Mouse (Mus musculus) embryonic facial prominence, embryonic 11.5 days (tissue): Measurements from ENCODE around the gene Olfr556. TPM values are rescaled to one million over a fixed set of nuclear protein-coding genes. Genes with fewer than 3 reads are reported as not detected.

Experiments
- ATAC-seq: fragments of 200-750 bp; cut with Nextera tagmentation; replicated peaks from 2 replicates; pipeline ENCODE4 v1.8.0; 2017; ENCODE audit warnings: low read depth; ENCODE audit not compliant: insufficient number of reproducible peaks, low FRiP score, low TSS enrichment
- DNase-seq: peaks from one replicate; pipeline ENCODE4 v3.0.0-alpha.2; 2015; ENCODE audit warnings: low spot score
- H3K27ac ChIP-seq: fragments of 300-500 bp; sonication (generic); replicated peaks from 2 replicates; pipeline ENCODE4 v1.5.1; 2014; ENCODE audit warnings: mild to moderate bottlenecking, low read depth, low read length, control low read depth
- H3K27me3 ChIP-seq: fragments of 300-500 bp; sonication (generic); 2 replicates; pipeline ENCODE4 v1.6.1; 2014; ENCODE audit warnings: mild to moderate bottlenecking, low read length, moderate library complexity, mixed read lengths; ENCODE audit not compliant: control insufficient read depth, insufficient read depth
- H3K36me3 ChIP-seq: fragments of 300-500 bp; sonication (generic); replicated peaks from 2 replicates; pipeline ENCODE4 v1.6.1; 2014; ENCODE audit warnings: low read depth, mild to moderate bottlenecking, low read length, moderate library complexity, mixed read lengths; ENCODE audit not compliant: control insufficient read depth, insufficient read depth
- H3K4me1 ChIP-seq: fragments of 300-500 bp; sonication (generic); 2 replicates; pipeline ENCODE4 v1.6.1; 2014; ENCODE audit warnings: low read length, mixed read lengths; ENCODE audit not compliant: control insufficient read depth, insufficient read depth
- H3K4me2 ChIP-seq: fragments of 300-500 bp; sonication (generic); 2 replicates; pipeline ENCODE4 v1.6.1; 2014; ENCODE audit warnings: low read depth, mild to moderate bottlenecking, control low read depth, low read length, moderate library complexity
- H3K4me3 ChIP-seq: fragments of 300-500 bp; sonication (generic); 2 replicates; pipeline ENCODE4 v1.5.1; 2014; ENCODE audit warnings: low read depth, low read length, control low read depth
- H3K9ac ChIP-seq: fragments of 300-500 bp; sonication (generic); replicated peaks from 2 replicates; pipeline ENCODE4 v1.6.1; 2014; ENCODE audit warnings: mild to moderate bottlenecking, control low read depth, low read length
- H3K9me3 ChIP-seq: fragments of 300-500 bp; sonication (generic); replicated peaks from 2 replicates; pipeline ENCODE4 v1.6.1; 2016; ENCODE audit warnings: mild to moderate bottlenecking, low read length, inconsistent platforms, mixed read lengths; ENCODE audit not compliant: control insufficient read depth
- WGBS: fragments of 180-500 bp; shearing (Covaris S2); extraction: QIAGEN DNeasy Blood & Tissue Kit; methylation state at CpG from one replicate; pipeline ENCODE4 v1.1.7; 2014; 5-methylcytosine and 5-hydroxymethylcytosine counted together
- polyA plus RNA-seq: library from polyadenylated mRNA; unstranded; fragments of >200 nt; fragmentation: Nextera tagmentation; extraction: Ambion mirVana; gene quantifications from 2 replicates; pipeline ENCODE4 v1.2.1, GENCODE M21; 2014

Olfr556 gene
- polyA plus RNA-seq, 1 experiment from 2014 or later: not detected

DNA sequence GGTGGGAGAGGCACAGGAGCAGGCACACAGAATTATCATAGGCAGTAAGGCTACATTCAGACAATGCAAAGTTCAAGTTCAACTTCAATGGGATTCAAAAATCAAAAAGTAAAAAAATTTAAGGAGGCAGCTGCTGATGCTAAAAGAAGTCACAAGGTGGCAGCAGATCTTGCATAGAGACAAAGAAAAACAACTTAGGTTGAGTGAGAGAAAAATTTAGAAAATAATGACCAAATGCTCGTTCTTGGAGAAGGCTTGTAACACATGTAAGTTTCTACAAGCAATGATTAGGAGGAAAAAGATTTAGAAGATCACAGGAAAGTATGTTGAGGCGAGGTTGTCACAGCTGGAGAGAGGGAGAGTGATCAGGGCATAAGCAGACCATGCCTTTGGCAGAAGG lies 679 bp downstream of the Olfr556 start:
- no peak for ATAC-seq
- H3K27me3 ChIP-seq: no peaks in the 10 kb centered on the region
- WGBS: 48% methylated on average over 2 of the region's 2 CpGs
- H3K36me3 ChIP-seq: no peaks in the 10 kb centered on the region
- peak; percentile 64 for DNase-seq
- H3K9me3 ChIP-seq: no peaks in the 10 kb centered on the region
- no peak overlapping the region for H3K9ac ChIP-seq
- no peak overlapping the region for H3K27ac ChIP-seq
- H3K4me2 ChIP-seq: no peak overlapping the region
- H3K4me1 ChIP-seq: no peaks in the 10 kb centered on the region
- H3K4me3 ChIP-seq: no peak overlapping the region

GRCm38 (mm10) chr7:102676225-102676624 lies 11.5 kb downstream of the Olfr556 start:
- Histone ChIP-seq H3K4me1 (no peaks in the 10 kb centered on the region), H3K27me3 (no peaks in the 10 kb centered on the region), H3K4me2 (no peak overlapping the region), H3K9ac (no peak overlapping the region), H3K4me3 (no peak overlapping the region), H3K27ac (no peak overlapping the region), H3K9me3 (no peaks in the 10 kb centered on the region), H3K36me3 (no peaks in the 10 kb centered on the region)
- ATAC-seq: no peak
- WGBS: 80% methylated on average over 2 of the region's 2 CpGs
- no peak for DNase-seq

- H3K4me3 ChIP-seq: no peak overlapping the region
- ATAC-seq: no peak
- no peaks in the 10 kb centered on the region for H3K36me3 ChIP-seq
- no peaks in the 10 kb centered on the region for H3K4me1 ChIP-seq
- H3K9me3 ChIP-seq: no peaks in the 10 kb centered on the region
- no peak for DNase-seq
- no peaks in the 10 kb centered on the region for H3K27me3 ChIP-seq
- no peak overlapping the region for H3K9ac ChIP-seq
- H3K4me2 ChIP-seq: no peak overlapping the region
- H3K27ac ChIP-seq: no peak overlapping the region
- WGBS: 89% methylated on average over 1 of the region's 1 CpGs
Observed at GRCm38 (mm10) chr7:102681916-102682315, 17.2 kb downstream of the Olfr556 start.

- Histone ChIP-seq H3K27ac (no peak within 1 kb of the TSS), H3K9ac (peak within 1 kb of the TSS; percentile 55), H3K4me3 (peak within 1 kb of the TSS; percentile 41), H3K4me2 (peak within 1 kb of the TSS; percentile 59), H3K9me3 (no peaks in the 10 kb centered on the region), H3K4me1 (no peaks in the 10 kb centered on the region), H3K36me3 (no peaks in the 10 kb centered on the region), H3K27me3 (no peaks in the 10 kb centered on the region)
- WGBS: under 1% methylated on average over 40 of the region's 40 CpGs
- peak; percentile 96 for DNase-seq
- peak; percentile 99 for ATAC-seq
Observed at GRCm38 (mm10) chr7:102686944-102687501, 22.3 kb downstream of the Olfr556 start, which contains the start of gene Trim68. TSS of gene Trim68 (minus strand) at chr7:102687327.

DNA sequence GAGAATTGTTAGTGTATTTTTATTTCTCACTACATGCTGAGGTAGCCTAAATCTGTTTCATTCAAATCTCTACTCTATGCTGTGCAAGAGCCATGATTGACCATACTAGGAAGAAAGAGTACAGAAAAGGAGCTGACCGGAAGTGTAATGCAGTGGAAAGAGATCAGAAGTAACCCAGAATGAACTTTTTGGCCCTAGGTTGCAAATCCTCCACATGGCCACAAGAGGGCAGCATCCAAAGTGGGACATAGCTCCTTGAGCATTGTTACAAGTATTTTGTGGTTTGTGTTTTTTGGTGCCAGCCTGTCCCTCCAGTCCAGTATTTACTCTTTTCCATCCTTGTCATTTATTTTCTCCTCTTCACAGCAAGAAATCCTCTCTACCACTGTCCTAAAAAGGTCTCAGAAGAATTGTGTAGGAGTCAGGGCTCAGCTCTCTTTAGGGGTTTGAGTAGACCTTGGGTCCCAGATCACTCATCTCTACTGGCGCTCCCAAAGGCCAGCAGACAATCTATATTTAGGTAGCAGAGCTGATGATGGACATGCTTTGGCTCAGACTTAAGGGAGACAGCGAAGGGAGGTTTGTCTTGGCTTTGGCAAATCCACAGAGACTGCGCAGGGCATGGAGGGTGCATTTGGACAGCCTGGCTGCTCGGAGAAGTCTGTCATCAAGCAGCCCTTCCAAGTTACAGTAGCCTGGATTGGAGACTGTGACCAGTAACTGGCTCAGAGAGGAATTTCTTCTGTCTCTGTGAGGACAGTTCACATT lies 30.8 kb downstream of the Olfr556 start, which contains the start of gene Olfr557:
TSS of gene Olfr557 (plus strand) at position 553 of the 768 bp plus-strand sequence.
- H3K27ac ChIP-seq: no peak within 1 kb of the TSS
- 74% methylated on average over 5 of the region's 5 CpGs for WGBS
- DNase-seq (peak; percentile 65), ATAC-seq (no peak)
- no peaks in the 10 kb centered on the region for H3K36me3 ChIP-seq
- no peak within 1 kb of the TSS for H3K4me3 ChIP-seq
- no peaks in the 10 kb centered on the region for H3K4me1 ChIP-seq
- H3K9ac ChIP-seq: no peak within 1 kb of the TSS
- H3K27me3 ChIP-seq: no peaks in the 10 kb centered on the region
- H3K9me3 ChIP-seq: no peaks in the 10 kb centered on the region
- H3K4me2 ChIP-seq: no peak within 1 kb of the TSS

GRCm38 (mm10) chr7:102698461-102698860 lies 33.8 kb downstream of the Olfr556 start:
- Histone ChIP-seq H3K27ac (no peak overlapping the region), H3K27me3 (no peaks in the 10 kb centered on the region), H3K4me1 (no peaks in the 10 kb centered on the region), H3K36me3 (no peaks in the 10 kb centered on the region), H3K4me3 (no peak overlapping the region), H3K4me2 (no peak overlapping the region), H3K9me3 (no peaks in the 10 kb centered on the region), H3K9ac (no peak overlapping the region)
- DNase-seq: no peak
- WGBS: 87% methylated on average over 7 of the region's 7 CpGs
- ATAC-seq: no peak

DNA sequence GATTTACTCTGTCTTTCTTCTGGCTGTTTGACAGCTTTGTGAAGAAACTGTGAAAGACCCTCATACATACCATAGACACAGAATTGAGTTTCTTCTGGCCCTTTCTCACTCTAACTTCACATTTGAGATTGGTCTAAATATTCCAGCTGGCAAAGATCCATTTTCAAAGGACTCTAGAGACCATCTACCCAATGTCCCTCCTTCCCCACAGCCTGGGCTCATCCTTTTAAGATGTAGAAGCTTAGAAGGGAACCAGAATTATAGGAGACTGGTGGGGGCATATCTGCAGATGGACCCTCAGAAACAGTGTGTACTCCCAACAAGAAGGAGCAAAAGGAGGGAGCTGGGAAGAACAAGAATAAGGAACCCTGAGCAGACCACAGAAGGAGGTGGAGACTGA lies 37.2 kb downstream of the Olfr556 start, which contains the start of gene Olfr558:
TSS of gene Olfr558 (plus strand) at position 301 of the 400 bp plus-strand sequence.
- Histone ChIP-seq H3K9me3 (no peaks in the 10 kb centered on the region), H3K27me3 (no peaks in the 10 kb centered on the region), H3K27ac (no peak within 1 kb of the TSS), H3K9ac (no peak within 1 kb of the TSS), H3K4me2 (no peak within 1 kb of the TSS), H3K36me3 (no peaks in the 10 kb centered on the region), H3K4me1 (no peaks in the 10 kb centered on the region), H3K4me3 (no peak within 1 kb of the TSS)
- DNase-seq (no peak), ATAC-seq (no peak)

- Histone ChIP-seq H3K4me1 (no peaks in the 10 kb centered on the region), H3K27me3 (no peaks in the 10 kb centered on the region), H3K9ac (no peak within 1 kb of the TSS), H3K9me3 (no peaks in the 10 kb centered on the region), H3K4me2 (no peak within 1 kb of the TSS), H3K36me3 (no peaks in the 10 kb centered on the region), H3K4me3 (no peak within 1 kb of the TSS), H3K27ac (no peak within 1 kb of the TSS)
- ATAC-seq (no peak), DNase-seq (no peak)
- 51% methylated on average over 1 of the region's 1 CpGs for WGBS
Observed at GRCm38 (mm10) chr7:102718970-102719369, 54.3 kb downstream of the Olfr556 start, which contains the start of gene Olfr33. TSS of gene Olfr33 (minus strand) at chr7:102719070.
